Mouse (Mus musculus) liver, embryonic 12.5 days (tissue): Measurements from ENCODE around the gene Itpkb. TPM values are rescaled to one million over a fixed set of nuclear protein-coding genes. Genes with fewer than 3 reads are reported as not detected.
"Not testable (repeated sequence)": the region's sequence is repeated elsewhere in the genome, so short reads cannot be mapped to it uniquely, and the experiment has no call there.

Experiments
- ATAC-seq: fragments of 200-750 bp; cut with Nextera tagmentation; 2 replicates; pipeline ENCODE4 v1.8.0; 2017; ENCODE audit warnings: moderate number of reproducible peaks, mild to moderate bottlenecking, moderate library complexity
- H3K27ac ChIP-seq: fragments of 300-500 bp; sonication (generic); 2 replicates; pipeline ENCODE4 v1.5.1; 2016; ENCODE audit warnings: mild to moderate bottlenecking
- H3K27me3 ChIP-seq: fragments of 300-500 bp; sonication (generic); replicated peaks from 2 replicates; pipeline ENCODE4 v1.6.1; 2016; ENCODE audit warnings: mild to moderate bottlenecking, moderate library complexity
- H3K36me3 ChIP-seq: fragments of 300-500 bp; sonication (generic); 2 replicates; pipeline ENCODE4 v1.6.1; 2016; ENCODE audit warnings: mild to moderate bottlenecking, moderate library complexity
- H3K4me1 ChIP-seq: fragments of 300-500 bp; sonication (generic); 2 replicates; pipeline ENCODE4 v1.6.1; 2016
- H3K4me2 ChIP-seq: fragments of 300-500 bp; sonication (generic); 2 replicates; pipeline ENCODE4 v1.6.1; 2016; ENCODE audit warnings: mild to moderate bottlenecking, moderate library complexity
- H3K4me3 ChIP-seq: fragments of 300-500 bp; sonication (generic); 2 replicates; pipeline ENCODE4 v1.5.1; 2016; ENCODE audit warnings: mild to moderate bottlenecking, moderate library complexity
- H3K9ac ChIP-seq: fragments of 300-500 bp; sonication (generic); 2 replicates; pipeline ENCODE4 v1.6.1; 2016; ENCODE audit warnings: mild to moderate bottlenecking, moderate library complexity
- H3K9me3 ChIP-seq: fragments of 300-500 bp; sonication (generic); replicated peaks from 2 replicates; pipeline ENCODE4 v1.6.1; 2016; ENCODE audit warnings: mild to moderate bottlenecking, moderate library complexity
- WGBS: fragments of 180-500 bp; shearing (Covaris S2); methylation state at CpG from one replicate; pipeline ENCODE4 v1.1.7; 2016; ENCODE audit not compliant: insufficient replicate concordance; 5-methylcytosine and 5-hydroxymethylcytosine counted together
- polyA plus RNA-seq: library from polyadenylated mRNA; unstranded; fragments of >200 nt; fragmentation: Nextera tagmentation; extraction: Ambion mirVana; gene quantifications from 2 replicates; pipeline ENCODE4 v1.2.1, GENCODE M21; 2016

The Itpkb gene
- polyA plus RNA-seq, 1 experiment from 2014 or later: 4.3 TPM

GRCm38 (mm10) chr1:180382358-180382757 lies 52.1 kb downstream of the Itpkb start:
- Histone ChIP-seq H3K27ac (no peak overlapping the region), H3K4me3 (no peak overlapping the region), H3K9ac (no peak overlapping the region), H3K27me3 (no peaks in the 10 kb centered on the region), H3K4me1 (peaks cover 49% of the 10 kb centered on the region), H3K36me3 (no peaks in the 10 kb centered on the region), H3K9me3 (no peaks in the 10 kb centered on the region), H3K4me2 (no peak overlapping the region)
- WGBS: 57% methylated on average over 8 of the region's 8 CpGs
- no peak for ATAC-seq

- Histone ChIP-seq H3K4me2 (no peak overlapping the region), H3K27ac (no peak overlapping the region), H3K4me1 (peaks cover 63% of the 10 kb centered on the region), H3K9me3 (no peaks in the 10 kb centered on the region), H3K36me3 (no peaks in the 10 kb centered on the region), H3K9ac (no peak overlapping the region), H3K4me3 (no peak overlapping the region), H3K27me3 (no peaks in the 10 kb centered on the region)
- ATAC-seq: no peak
- WGBS: 85% methylated on average over 8 of the region's 8 CpGs
These were observed 53.6 kb downstream of the Itpkb start for GRCm38 (mm10) chr1:180383884-180384283.

GRCm38 (mm10) chr1:180384486-180384885 lies 54.2 kb downstream of the Itpkb start:
- H3K4me1 ChIP-seq: peaks cover 63% of the 10 kb centered on the region
- H3K4me3 ChIP-seq: no peak overlapping the region
- WGBS: 55% methylated on average over 10 of the region's 10 CpGs

GRCm38 (mm10) chr1:180385308-180385707 lies 55.0 kb downstream of the Itpkb start:
- ATAC-seq: no peak
- 81% methylated on average over 6 of the region's 6 CpGs for WGBS
- Histone ChIP-seq H3K36me3 (no peaks in the 10 kb centered on the region), H3K9me3 (no peaks in the 10 kb centered on the region), H3K27ac (no peak overlapping the region), H3K4me3 (no peak overlapping the region), H3K27me3 (no peaks in the 10 kb centered on the region), H3K9ac (no peak overlapping the region), H3K4me1 (peaks cover 68% of the 10 kb centered on the region), H3K4me2 (no peak overlapping the region)

More at GRCm38 (mm10) chr1:180384486-180384885, 54.2 kb downstream of the Itpkb start:
- no peaks in the 10 kb centered on the region for H3K9me3 ChIP-seq
- no peak overlapping the region for H3K27ac ChIP-seq
- no peak overlapping the region for H3K9ac ChIP-seq
- H3K4me2 ChIP-seq: no peak overlapping the region
- H3K36me3 ChIP-seq: no peaks in the 10 kb centered on the region
- H3K27me3 ChIP-seq: no peaks in the 10 kb centered on the region
- ATAC-seq: no peak

- WGBS: 3% methylated on average over 27 of the region's 27 CpGs
- Histone ChIP-seq H3K4me2 (peak overlapping the region; percentile 73), H3K9ac (peak overlapping the region; percentile 71), H3K4me3 (peak overlapping the region; percentile 59), H3K27me3 (no peaks in the 10 kb centered on the region), H3K36me3 (no peaks in the 10 kb centered on the region), H3K4me1 (peaks cover 73% of the 10 kb centered on the region), H3K9me3 (no peaks in the 10 kb centered on the region), H3K27ac (peak overlapping the region; percentile 80)
- peak; percentile 98 for ATAC-seq
These were observed 56.9 kb downstream of the Itpkb start for GRCm38 (mm10) chr1:180386951-180387749.

GRCm38 (mm10) chr1:180387750-180388480 lies 57.6 kb downstream of the Itpkb start:
- H3K4me2 ChIP-seq: peak overlapping the region; percentile 73
- peak overlapping the region; percentile 51 for H3K9ac ChIP-seq
- H3K36me3 ChIP-seq: no peaks in the 10 kb centered on the region
- H3K27me3 ChIP-seq: no peaks in the 10 kb centered on the region
- peaks cover 74% of the 10 kb centered on the region for H3K4me1 ChIP-seq
- ATAC-seq: no peak
- H3K4me3 ChIP-seq: peak overlapping the region; percentile 59
- peak overlapping the region; percentile 65; the same call in 1 of the 2 replicates for H3K27ac ChIP-seq
- WGBS: 8% methylated on average over 11 of the region's 11 CpGs
- H3K9me3 ChIP-seq: no peaks in the 10 kb centered on the region

- Histone ChIP-seq H3K27me3 (no peaks in the 10 kb centered on the region), H3K9ac (no peak overlapping the region), H3K27ac (peak overlapping the region; percentile 65; the same call in 1 of the 2 replicates), H3K36me3 (no peaks in the 10 kb centered on the region), H3K4me1 (peaks cover 80% of the 10 kb centered on the region), H3K4me2 (0 out of 2 replicates have a peak overlapping the region, but pooled peaks have one; percentile 73), H3K9me3 (no peaks in the 10 kb centered on the region), H3K4me3 (no peak overlapping the region)
- WGBS: 41% methylated on average over 1 of the region's 1 CpGs
- no peak for ATAC-seq
These were observed 58.2 kb downstream of the Itpkb start for GRCm38 (mm10) chr1:180388481-180388880.

GRCm38 (mm10) chr1:180389213-180389760 lies 59.0 kb downstream of the Itpkb start:
- 77% methylated on average over 11 of the region's 11 CpGs for WGBS
- H3K9me3 ChIP-seq, ATAC-seq, H3K27ac ChIP-seq, H3K4me2 ChIP-seq, H3K36me3 ChIP-seq, H3K27me3 ChIP-seq, H3K9ac ChIP-seq, H3K4me3 ChIP-seq: not testable (repeated sequence)
- peaks cover 81% of the 10 kb centered on the region for H3K4me1 ChIP-seq

GRCm38 (mm10) chr1:180390321-180390731 lies 60.0 kb downstream of the Itpkb start:
- H3K9ac ChIP-seq: no peak overlapping the region
- no peak overlapping the region for H3K27ac ChIP-seq
- no peak overlapping the region for H3K4me2 ChIP-seq

GRCm38 (mm10) chr1:180390746-180391574 lies 60.7 kb downstream of the Itpkb start:
- H3K9me3 ChIP-seq: no peaks in the 10 kb centered on the region
- ATAC-seq: no peak
- H3K9ac ChIP-seq: no peak overlapping the region
- H3K4me3 ChIP-seq: no peak overlapping the region
- H3K36me3 ChIP-seq: no peaks in the 10 kb centered on the region
- H3K27ac ChIP-seq: no peak overlapping the region
- H3K4me1 ChIP-seq: peaks cover 72% of the 10 kb centered on the region
- 54% methylated on average over 10 of the region's 10 CpGs for WGBS
- H3K4me2 ChIP-seq: no peak overlapping the region
- no peaks in the 10 kb centered on the region for H3K27me3 ChIP-seq

More at GRCm38 (mm10) chr1:180390321-180390731, 60.0 kb downstream of the Itpkb start:
- Histone ChIP-seq H3K9me3 (no peaks in the 10 kb centered on the region), H3K27me3 (no peaks in the 10 kb centered on the region), H3K4me3 (no peak overlapping the region), H3K4me1 (peaks cover 72% of the 10 kb centered on the region), H3K36me3 (no peaks in the 10 kb centered on the region)
- no peak for ATAC-seq
- WGBS: 36% methylated on average over 3 of the region's 3 CpGs

GRCm38 (mm10) chr1:180391575-180391945 lies 61.3 kb downstream of the Itpkb start:
- no peak overlapping the region for H3K4me3 ChIP-seq
- H3K9me3 ChIP-seq: no peaks in the 10 kb centered on the region
- peaks cover 72% of the 10 kb centered on the region for H3K4me1 ChIP-seq
- no peaks in the 10 kb centered on the region for H3K36me3 ChIP-seq
- no peak overlapping the region for H3K4me2 ChIP-seq
- 66% methylated on average over 4 of the region's 4 CpGs for WGBS
- H3K27ac ChIP-seq: no peak overlapping the region
- H3K27me3 ChIP-seq: no peaks in the 10 kb centered on the region
- ATAC-seq: no peak
- no peak overlapping the region for H3K9ac ChIP-seq
